Mouse (Mus musculus): ENCODE measurements around the gene Nadsyn1.

DNA sequence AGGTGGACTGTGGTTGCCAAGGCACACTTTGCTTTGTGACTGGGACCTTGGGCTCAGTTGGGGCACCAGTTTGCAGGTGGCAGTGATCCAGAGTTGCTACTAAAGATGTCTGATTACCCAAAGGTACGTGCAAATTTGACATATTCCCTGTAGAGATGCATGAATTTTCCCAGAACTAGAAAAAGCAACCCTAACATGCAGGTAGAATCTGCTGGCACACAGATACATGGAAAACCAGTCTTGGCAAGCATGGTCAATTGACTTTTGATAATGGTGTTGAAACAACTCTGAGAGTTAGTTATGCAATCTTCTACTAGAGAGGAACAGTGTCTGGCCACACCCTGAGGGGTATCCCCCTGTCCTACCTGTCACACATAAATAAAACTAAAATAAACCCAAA, 71.3 kb downstream of the Nadsyn1 start:
- TF ChIP-seq EP300 (IDR thresholded peaks at IDR 0.05; ENCODE audit: low read depth in 1 of 2, low read length in 2 of 2) (no peak), POLR2A (IDR thresholded peaks at IDR 0.05; ENCODE audit: control insufficient read depth in 1 of 2, insufficient read depth in 1 of 2, low read depth in 1 of 2, low read length in 2 of 2, poor library complexity in 1 of 2) (no peak), ZMIZ1 (IDR thresholded peaks at IDR 0.05; ENCODE audit: low read depth, low read length) (no peak), RCOR1 (IDR thresholded peaks at IDR 0.05; ENCODE audit: low read depth, low read length) (no peak), GATA1 (IDR thresholded peaks at IDR 0.05; ENCODE audit: low read depth, low read length) (no peak), CTCF (IDR thresholded peaks at IDR 0.05 in 2 of 3, conservative IDR thresholded peaks at IDR 0.05 in 1 of 3; ENCODE audit: control insufficient read depth in 1 of 3, insufficient read depth in 1 of 3, low read depth in 2 of 3, low read length in 3 of 3, poor library complexity in 1 of 3, severe bottlenecking in 1 of 3) (no peak), USF1 (IDR thresholded peaks at IDR 0.05; ENCODE audit: low read depth, low read length) (no peak), BHLHE40 (IDR thresholded peaks at IDR 0.05; ENCODE audit: borderline replicate concordance, low read depth, low read length) (no peak), ETS1 (IDR thresholded peaks at IDR 0.05; ENCODE audit: low read depth, low read length) (no peak), ZNF384 (IDR thresholded peaks at IDR 0.05; ENCODE audit: low read depth, low read length) (no peak), USF2 (IDR thresholded peaks at IDR 0.05; ENCODE audit: borderline replicate concordance in 1 of 2, insufficient read depth in 1 of 2, low read depth in 1 of 2, low read length in 2 of 2) (no peak), MAZ (IDR thresholded peaks at IDR 0.05; ENCODE audit: low read depth, low read length) (no peak), HCFC1 (IDR thresholded peaks at IDR 0.05; ENCODE audit: low read depth, low read length) (no peak)

Measured in MEL (cell line).